Mouse (Mus musculus) erythroblast, adult 5-6 weeks (primary cell): ENCODE results near the gene Foxa3. TPM values are rescaled to one million over a fixed set of nuclear protein-coding genes. Genes with fewer than 3 reads are reported as not detected.

Experiments used
- total RNA-seq, 2 experiments: library from RNA; stranded (forward) in 1 of 2; stranded (reverse) in 1 of 2; fragments of 150-400 nt in 1 of 2; fragments of 200-764, 138-1000 nt in 1 of 2; gene quantifications; 2 replicates each; pipeline versions ENCODE4 v1.2.3 to v1.2.4; 2015 to 2017; ENCODE audit warnings: low replicate concordance in 2 of 2

Foxa3 gene
- total RNA-seq, 2 experiments from 2014 or later: not detected

Other genes with a start within 250 kb of the Foxa3 start
- 0.84 TPM in 1 of 2 replicates, not detected in the other for gene Psg19, start 225.0 kb downstream of the Foxa3 start, total RNA-seq (2015; ENCODE audit: low replicate concordance)
- gene Psg19, start 225.0 kb downstream of the Foxa3 start, total RNA-seq (2017; ENCODE audit: low replicate concordance): not detected in 2 replicates
- gene Psg17, start 201.9 kb downstream of the Foxa3 start, total RNA-seq (2015; ENCODE audit: low replicate concordance): not detected in 2 replicates
- gene Psg17, start 201.9 kb downstream of the Foxa3 start, total RNA-seq (2017; ENCODE audit: low replicate concordance): not detected in 2 replicates
- gene Mill2, start 183.6 kb downstream of the Foxa3 start, total RNA-seq (2015; ENCODE audit: low replicate concordance): not detected in 2 replicates
- gene Mill2, start 183.6 kb downstream of the Foxa3 start, total RNA-seq (2017; ENCODE audit: low replicate concordance): 0.42 TPM in 1 of 2 replicates, not detected in the other
- gene Pglyrp1, start 152.2 kb downstream of the Foxa3 start, total RNA-seq (2015; ENCODE audit: low replicate concordance): 330 and 397 TPM in 2 replicates
- 26.8 and 56.7 TPM in 2 replicates for gene Pglyrp1, start 152.2 kb downstream of the Foxa3 start, total RNA-seq (2017; ENCODE audit: low replicate concordance)
- 5.2 TPM in 1 of 2 replicates, not detected in the other for gene Ccdc61, start 113.1 kb downstream of the Foxa3 start, total RNA-seq (2015; ENCODE audit: low replicate concordance)
- gene Ccdc61, start 113.1 kb downstream of the Foxa3 start, total RNA-seq (2017; ENCODE audit: low replicate concordance): 5.8 and 16.9 TPM in 2 replicates
- not detected in 2 replicates for gene Nova2, start 97.7 kb downstream of the Foxa3 start, total RNA-seq (2015; ENCODE audit: low replicate concordance)
- not detected in 2 replicates for gene Nova2, start 97.7 kb downstream of the Foxa3 start, total RNA-seq (2017; ENCODE audit: low replicate concordance)
- gene Nanos2, start 36.1 kb downstream of the Foxa3 start, total RNA-seq (2015; ENCODE audit: low replicate concordance): not detected in 2 replicates
- not detected in 2 replicates for gene Nanos2, start 36.1 kb downstream of the Foxa3 start, total RNA-seq (2017; ENCODE audit: low replicate concordance)
- not detected in 2 replicates for gene Mypop, start 32.3 kb downstream of the Foxa3 start, total RNA-seq (2015; ENCODE audit: low replicate concordance)
- 0.43 TPM in 1 of 2 replicates, not detected in the other for gene Mypop, start 32.3 kb downstream of the Foxa3 start, total RNA-seq (2017; ENCODE audit: low replicate concordance)
- gene Irf2bp1, start 19.5 kb downstream of the Foxa3 start, total RNA-seq (2015; ENCODE audit: low replicate concordance): 5.6 and 7.3 TPM in 2 replicates
- gene Irf2bp1, start 19.5 kb downstream of the Foxa3 start, total RNA-seq (2017; ENCODE audit: low replicate concordance): 0.77 and 3.9 TPM in 2 replicates
- 15.2 and 35.9 TPM in 2 replicates for gene Sympk, start 839 bp upstream of the Foxa3 start, total RNA-seq (2015; ENCODE audit: low replicate concordance)
- 7.8 and 21.0 TPM in 2 replicates for gene Sympk, start 839 bp upstream of the Foxa3 start, total RNA-seq (2017; ENCODE audit: low replicate concordance)
- not detected in 2 replicates for gene Rsph6a, start 31.2 kb upstream of the Foxa3 start, total RNA-seq (2015; ENCODE audit: low replicate concordance)
- gene Rsph6a, start 31.2 kb upstream of the Foxa3 start, total RNA-seq (2017; ENCODE audit: low replicate concordance): not detected in 2 replicates
- gene Dmwd, start 52.7 kb upstream of the Foxa3 start, total RNA-seq (2015; ENCODE audit: low replicate concordance): 1.9 and 3.1 TPM in 2 replicates
- 1.0 and 2.6 TPM in 2 replicates for gene Dmwd, start 52.7 kb upstream of the Foxa3 start, total RNA-seq (2017; ENCODE audit: low replicate concordance)
- 3.8 TPM in 1 of 2 replicates, not detected in the other for gene Dmpk, start 60.3 kb upstream of the Foxa3 start, total RNA-seq (2015; ENCODE audit: low replicate concordance)
- gene Dmpk, start 60.3 kb upstream of the Foxa3 start, total RNA-seq (2017; ENCODE audit: low replicate concordance): 4.3 and 6.0 TPM in 2 replicates
- gene Six5, start 71.1 kb upstream of the Foxa3 start, total RNA-seq (2015; ENCODE audit: low replicate concordance): 0.42 TPM in 1 of 2 replicates, not detected in the other
- gene Six5, start 71.1 kb upstream of the Foxa3 start, total RNA-seq (2017; ENCODE audit: low replicate concordance): not detected in 2 replicates
- not detected in 2 replicates for gene Gm4969, start 94.8 kb upstream of the Foxa3 start, total RNA-seq (2015; ENCODE audit: low replicate concordance)
- 0.28 TPM in 1 of 2 replicates, not detected in the other for gene Gm4969, start 94.8 kb upstream of the Foxa3 start, total RNA-seq (2017; ENCODE audit: low replicate concordance)
- 0.21 and 0.77 TPM in 2 replicates for gene Fbxo46, start 96.3 kb upstream of the Foxa3 start, total RNA-seq (2015; ENCODE audit: low replicate concordance)
- 2.1 and 2.5 TPM in 2 replicates for gene Fbxo46, start 96.3 kb upstream of the Foxa3 start, total RNA-seq (2017; ENCODE audit: low replicate concordance)
- gene Qpctl, start 125.8 kb upstream of the Foxa3 start, total RNA-seq (2015; ENCODE audit: low replicate concordance): 1.3 and 6.7 TPM in 2 replicates
- 0.70 and 1.3 TPM in 2 replicates for gene Qpctl, start 125.8 kb upstream of the Foxa3 start, total RNA-seq (2017; ENCODE audit: low replicate concordance)
- 15.0 TPM in 2 replicates for gene Snrpd2, start 126.2 kb upstream of the Foxa3 start, total RNA-seq (2015; ENCODE audit: low replicate concordance)
- gene Snrpd2, start 126.2 kb upstream of the Foxa3 start, total RNA-seq (2017; ENCODE audit: low replicate concordance): 20.2 and 22.0 TPM in 2 replicates
- gene Gipr, start 142.6 kb upstream of the Foxa3 start, total RNA-seq (2015; ENCODE audit: low replicate concordance): 0.42 TPM in 1 of 2 replicates, not detected in the other
- not detected in 2 replicates for gene Gipr, start 142.6 kb upstream of the Foxa3 start, total RNA-seq (2017; ENCODE audit: low replicate concordance)
- 1.5 and 2.1 TPM in 2 replicates for gene Eml2, start 152.9 kb upstream of the Foxa3 start, total RNA-seq (2015; ENCODE audit: low replicate concordance)
- 2.8 and 3.7 TPM in 2 replicates for gene Eml2, start 152.9 kb upstream of the Foxa3 start, total RNA-seq (2017; ENCODE audit: low replicate concordance)
- gene Gpr4, start 189.0 kb upstream of the Foxa3 start, total RNA-seq (2015; ENCODE audit: low replicate concordance): 0.19 TPM in 1 of 2 replicates, not detected in the other
- not detected in 2 replicates for gene Gpr4, start 189.0 kb upstream of the Foxa3 start, total RNA-seq (2017; ENCODE audit: low replicate concordance)
- gene Opa3, start 204.8 kb upstream of the Foxa3 start, total RNA-seq (2015; ENCODE audit: low replicate concordance): 6.5 and 7.7 TPM in 2 replicates
- 2.1 and 5.6 TPM in 2 replicates for gene Opa3, start 204.8 kb upstream of the Foxa3 start, total RNA-seq (2017; ENCODE audit: low replicate concordance)
- gene Vasp, start 248.3 kb upstream of the Foxa3 start, total RNA-seq (2015; ENCODE audit: low replicate concordance): 34.6 and 35.9 TPM in 2 replicates
- 32.5 and 56.6 TPM in 2 replicates for gene Vasp, start 248.3 kb upstream of the Foxa3 start, total RNA-seq (2017; ENCODE audit: low replicate concordance)